Mouse (Mus musculus): ENCODE measurements around the gene Polr2l.

Gene Polr2l

GRCm38 (mm10) chr7:141482531-141483024 lies 7.6 kb upstream of the Polr2l start:
- Histone ChIP-seq H3K9me3 (ENCODE audit: low read length) (no peaks in the 10 kb centered on the region), H3K4me3 (replicated peaks; ENCODE audit: low read length) (peak overlapping the region; percentile 90), H3K4me1 (replicated peaks; ENCODE audit: low read depth, low read length) (peaks cover 38% of the 10 kb centered on the region), H3K36me3 (ENCODE audit: insufficient read depth, low read length) (peaks cover 37% of the 10 kb centered on the region), H3K27me3 (ENCODE audit: insufficient read depth, low read length) (peaks cover 47% of the 10 kb centered on the region)
- TF ChIP-seq POU5F1 (IDR thresholded peaks at IDR 0.05; ENCODE audit: borderline replicate concordance, low read length) (no peak), CTCF (conservative IDR thresholded peaks at IDR 0.05; ENCODE audit: low read length) (no peak), NANOG (IDR thresholded peaks at IDR 0.05; ENCODE audit: borderline replicate concordance, low read length) (no peak)

- Histone ChIP-seq H3K4me3 (replicated peaks; ENCODE audit: low read length) (peak overlapping the region; percentile 90), H3K36me3 (ENCODE audit: insufficient read depth, low read length) (peaks cover 29% of the 10 kb centered on the region), H3K9me3 (ENCODE audit: low read length) (no peaks in the 10 kb centered on the region), H3K4me1 (replicated peaks; ENCODE audit: low read depth, low read length) (peaks cover 46% of the 10 kb centered on the region), H3K27me3 (ENCODE audit: insufficient read depth, low read length) (peaks cover 51% of the 10 kb centered on the region)
- TF ChIP-seq NANOG (IDR thresholded peaks at IDR 0.05; ENCODE audit: borderline replicate concordance, low read length) (no peak), CTCF (conservative IDR thresholded peaks at IDR 0.05; ENCODE audit: low read length) (0 out of 2 replicates have a peak, but pooled peaks have one; percentile 13)
Measured at GRCm38 (mm10) chr7:141481498-141482401, 6.8 kb upstream of the Polr2l start.

GRCm38 (mm10) chr7:141480842-141481497 lies 6.0 kb upstream of the Polr2l start:
- Histone ChIP-seq H3K36me3 (ENCODE audit: insufficient read depth, low read length) (peaks cover 21% of the 10 kb centered on the region), H3K9me3 (ENCODE audit: low read length) (no peaks in the 10 kb centered on the region), H3K4me1 (replicated peaks; ENCODE audit: low read depth, low read length) (peaks cover 54% of the 10 kb centered on the region), H3K4me3 (replicated peaks; ENCODE audit: low read length) (peak overlapping the region; percentile 90), H3K27me3 (ENCODE audit: insufficient read depth, low read length) (peaks cover 56% of the 10 kb centered on the region)
- TF ChIP-seq NANOG (IDR thresholded peaks at IDR 0.05; ENCODE audit: borderline replicate concordance, low read length) (no peak), POU5F1 (IDR thresholded peaks at IDR 0.05; ENCODE audit: borderline replicate concordance, low read length) (no peak), CTCF (conservative IDR thresholded peaks at IDR 0.05; ENCODE audit: low read length) (peak; percentile 97)

GRCm38 (mm10) chr7:141478270-141478748 lies 3.4 kb upstream of the Polr2l start:
- Histone ChIP-seq H3K36me3 (ENCODE audit: insufficient read depth, low read length) (peaks cover 6% of the 10 kb centered on the region), H3K27me3 (ENCODE audit: insufficient read depth, low read length) (peaks cover 44% of the 10 kb centered on the region), H3K4me3 (replicated peaks; ENCODE audit: low read length) (no peak overlapping the region), H3K4me1 (replicated peaks; ENCODE audit: low read depth, low read length) (peaks cover 65% of the 10 kb centered on the region), H3K9me3 (ENCODE audit: low read length) (no peaks in the 10 kb centered on the region)
- TF ChIP-seq POU5F1 (IDR thresholded peaks at IDR 0.05; ENCODE audit: borderline replicate concordance, low read length) (no peak), CTCF (conservative IDR thresholded peaks at IDR 0.05; ENCODE audit: low read length) (no peak), NANOG (IDR thresholded peaks at IDR 0.05; ENCODE audit: borderline replicate concordance, low read length) (no peak)

- TF ChIP-seq POU5F1 (IDR thresholded peaks at IDR 0.05; ENCODE audit: borderline replicate concordance, low read length) (no peak), CTCF (conservative IDR thresholded peaks at IDR 0.05; ENCODE audit: low read length) (no peak), NANOG (IDR thresholded peaks at IDR 0.05; ENCODE audit: borderline replicate concordance, low read length) (no peak)
- H3K4me1 ChIP-seq (replicated peaks; ENCODE audit: low read depth, low read length): peaks cover 64% of the 10 kb centered on the region
Measured at GRCm38 (mm10) chr7:141477578-141478269, 2.8 kb upstream of the Polr2l start.

GRCm38 (mm10) chr7:141476981-141477370 lies 2.0 kb upstream of the Polr2l start:
- H3K27me3 ChIP-seq (ENCODE audit: insufficient read depth, low read length): peaks cover 31% of the 10 kb centered on the region
- H3K4me1 ChIP-seq (replicated peaks; ENCODE audit: low read depth, low read length): peaks cover 67% of the 10 kb centered on the region
- H3K9me3 ChIP-seq (ENCODE audit: low read length): no peaks in the 10 kb centered on the region
- TF ChIP-seq NANOG (IDR thresholded peaks at IDR 0.05; ENCODE audit: borderline replicate concordance, low read length) (no peak), CTCF (conservative IDR thresholded peaks at IDR 0.05; ENCODE audit: low read length) (no peak), POU5F1 (IDR thresholded peaks at IDR 0.05; ENCODE audit: borderline replicate concordance, low read length) (no peak)
- peaks cover 19% of the 10 kb centered on the region for H3K36me3 ChIP-seq (ENCODE audit: insufficient read depth, low read length)
- peak overlapping the region; percentile 96 for H3K4me3 ChIP-seq (replicated peaks; ENCODE audit: low read length)

More at GRCm38 (mm10) chr7:141477578-141478269, 2.8 kb upstream of the Polr2l start:
- no peaks in the 10 kb centered on the region for H3K9me3 ChIP-seq (ENCODE audit: low read length)
- peaks cover 12% of the 10 kb centered on the region for H3K36me3 ChIP-seq (ENCODE audit: insufficient read depth, low read length)
- peak overlapping the region; percentile 96; the same call in 1 of the 2 replicates for H3K4me3 ChIP-seq (replicated peaks; ENCODE audit: low read length)
- peaks cover 38% of the 10 kb centered on the region for H3K27me3 ChIP-seq (ENCODE audit: insufficient read depth, low read length)

GRCm38 (mm10) chr7:141476226-141476980 lies 1.5 kb upstream of the Polr2l start:
- peaks cover 24% of the 10 kb centered on the region for H3K36me3 ChIP-seq (ENCODE audit: insufficient read depth, low read length)
- peaks cover 68% of the 10 kb centered on the region for H3K4me1 ChIP-seq (replicated peaks; ENCODE audit: low read depth, low read length)
- peak overlapping the region; percentile 96 for H3K4me3 ChIP-seq (replicated peaks; ENCODE audit: low read length)
- TF ChIP-seq CTCF (conservative IDR thresholded peaks at IDR 0.05; ENCODE audit: low read length) (no peak), POU5F1 (IDR thresholded peaks at IDR 0.05; ENCODE audit: borderline replicate concordance, low read length) (no peak), NANOG (IDR thresholded peaks at IDR 0.05; ENCODE audit: borderline replicate concordance, low read length) (no peak)
- peaks cover 28% of the 10 kb centered on the region for H3K27me3 ChIP-seq (ENCODE audit: insufficient read depth, low read length)
- H3K9me3 ChIP-seq (ENCODE audit: low read length): no peaks in the 10 kb centered on the region
